Mouse (Mus musculus): ENCODE results near the gene Ch25h. TPM values are rescaled to one million over a fixed set of nuclear protein-coding genes. Genes with fewer than 3 reads are reported as not detected.

Ch25h gene
- 0.34 TPM in 1 of 2 replicates, not detected in the other for total RNA-seq (2014; rRNA removed)
- polyA plus RNA-seq (2012; rRNA removed): 0.09 and 0.22 TPM in 2 replicates

DNA sequence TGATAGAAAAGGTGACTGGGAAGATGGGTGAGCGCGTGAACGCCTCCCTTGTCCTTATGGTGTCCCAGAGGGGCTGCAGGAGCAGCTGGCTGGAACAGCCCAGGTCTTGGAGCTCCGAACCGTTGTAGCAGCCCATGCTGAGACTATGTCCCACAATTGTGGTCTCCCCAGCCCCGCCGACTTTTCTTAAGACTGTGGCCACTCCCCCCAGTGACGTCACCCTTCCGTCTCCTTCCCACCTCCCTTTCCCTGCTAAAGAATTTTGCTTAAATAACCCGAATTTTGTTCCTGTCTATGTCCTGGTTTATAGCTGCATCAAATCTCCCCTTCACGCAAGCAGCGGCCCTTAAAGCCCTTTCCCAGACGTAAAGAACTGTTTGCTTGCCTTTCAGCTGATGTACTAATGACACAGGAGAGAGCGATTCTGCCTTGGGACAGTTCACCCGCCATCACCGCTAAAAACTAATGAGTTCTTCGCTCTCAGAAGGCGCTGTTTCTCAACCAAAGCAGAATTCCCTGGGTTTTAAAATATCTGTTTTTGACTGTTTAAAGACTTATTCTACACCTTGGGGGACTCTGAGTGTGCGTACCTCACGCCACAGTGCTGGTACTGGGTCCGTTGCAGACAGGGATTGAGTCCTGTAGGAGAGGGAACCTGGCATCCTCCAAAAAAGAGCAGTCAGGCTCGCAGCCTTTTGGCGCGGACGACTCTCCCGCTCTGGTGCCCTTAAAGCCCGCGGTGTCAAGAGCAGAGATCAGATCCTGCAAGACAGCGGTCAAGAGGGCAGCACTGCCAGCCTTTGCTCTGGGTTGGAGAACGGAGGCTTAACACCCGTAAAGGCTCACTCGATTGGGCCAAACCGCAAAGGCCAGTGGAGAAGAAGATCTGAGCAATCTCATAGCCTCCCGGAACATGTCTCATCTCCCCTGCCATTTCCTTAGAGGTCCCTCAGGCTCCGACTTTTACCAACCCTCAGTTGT lies at the start of gene Ch25h:
Ch25h (minus strand) TSS at position 174 of the 981 bp plus-strand sequence.
- no peak within 1 kb of the TSS; the same call in 1 of the 2 replicates for H3K9ac ChIP-seq (ENCODE audit: low read depth, low read length)
- H3K27me3 ChIP-seq (ENCODE audit: control insufficient read depth, insufficient read depth, low read length): peaks cover 6% of the 10 kb centered on the region
- DNase-seq (ENCODE audit: extremely low read depth, low read depth, low spot score): peak; percentile 24
- no peak for TF ChIP-seq POLR2A (IDR thresholded peaks at IDR 0.05; ENCODE audit: extremely low read depth, insufficient read depth, low read length)
- TF ChIP-seq CTCF (IDR thresholded peaks at IDR 0.05; ENCODE audit: low read depth, low read length): no peak
- WGBS: 3% methylated on average over 35 of the region's 35 CpGs
- H3K4me1 ChIP-seq (ENCODE audit: control insufficient read depth, insufficient read depth, low read length): peaks cover 6% of the 10 kb centered on the region; the same call in 1 of the 2 replicates
- H3K79me2 ChIP-seq (ENCODE audit: control insufficient read depth, insufficient read depth, low read length): no peaks in the 10 kb centered on the region
- no peak within 1 kb of the TSS for H3K27ac ChIP-seq (replicated peaks; ENCODE audit: insufficient read depth, low read depth, low read length)
- no peaks in the 10 kb centered on the region for H3K36me3 ChIP-seq (ENCODE audit: control insufficient read depth, insufficient read depth, low read length)
- H3K4me3 ChIP-seq (ENCODE audit: insufficient read depth, low read depth, low read length): peak within 1 kb of the TSS; percentile 45

DNA sequence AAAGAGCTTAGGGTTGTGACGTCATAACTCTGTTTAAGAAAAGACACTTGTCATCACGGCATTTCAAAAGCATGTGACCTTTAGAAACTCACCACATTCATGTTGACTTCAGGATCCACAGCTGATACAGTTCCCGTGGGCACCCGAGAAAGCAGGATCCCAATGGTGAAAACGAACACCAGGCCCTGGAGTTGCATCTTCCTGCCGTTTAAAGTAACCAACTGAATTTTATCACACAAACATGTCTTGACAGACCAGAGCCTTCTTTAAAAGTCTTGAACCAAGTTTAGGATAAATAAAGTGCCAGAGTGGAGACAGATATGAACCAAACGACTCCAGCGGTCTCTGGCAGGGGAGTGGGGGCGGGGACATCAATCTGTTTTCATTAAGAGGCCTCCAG lies 49.7 kb upstream of the Ch25h start:
- DNase-seq (ENCODE audit: extremely low read depth, low read depth, low spot score): peak; percentile 52
- H3K9ac ChIP-seq (ENCODE audit: low read depth, low read length): peak overlapping the region; percentile 55
- H3K4me1 ChIP-seq (ENCODE audit: control insufficient read depth, insufficient read depth, low read length): peaks cover 26% of the 10 kb centered on the region
- peaks cover 14% of the 10 kb centered on the region; the same call in 1 of the 2 replicates for H3K79me2 ChIP-seq (ENCODE audit: control insufficient read depth, insufficient read depth, low read length)
- no peaks in the 10 kb centered on the region for H3K27me3 ChIP-seq (ENCODE audit: control insufficient read depth, insufficient read depth, low read length)
- 22% methylated on average over 9 of the region's 9 CpGs for WGBS
- H3K36me3 ChIP-seq (ENCODE audit: control insufficient read depth, insufficient read depth, low read length): peaks cover 23% of the 10 kb centered on the region
- H3K27ac ChIP-seq (replicated peaks; ENCODE audit: insufficient read depth, low read depth, low read length): peak overlapping the region; percentile 31
- peak overlapping the region; percentile 8 for H3K4me3 ChIP-seq (ENCODE audit: insufficient read depth, low read depth, low read length)
- TF ChIP-seq CTCF (IDR thresholded peaks at IDR 0.05; ENCODE audit: low read depth, low read length): no peak
- TF ChIP-seq POLR2A (IDR thresholded peaks at IDR 0.05; ENCODE audit: extremely low read depth, insufficient read depth, low read length): no peak

DNA sequence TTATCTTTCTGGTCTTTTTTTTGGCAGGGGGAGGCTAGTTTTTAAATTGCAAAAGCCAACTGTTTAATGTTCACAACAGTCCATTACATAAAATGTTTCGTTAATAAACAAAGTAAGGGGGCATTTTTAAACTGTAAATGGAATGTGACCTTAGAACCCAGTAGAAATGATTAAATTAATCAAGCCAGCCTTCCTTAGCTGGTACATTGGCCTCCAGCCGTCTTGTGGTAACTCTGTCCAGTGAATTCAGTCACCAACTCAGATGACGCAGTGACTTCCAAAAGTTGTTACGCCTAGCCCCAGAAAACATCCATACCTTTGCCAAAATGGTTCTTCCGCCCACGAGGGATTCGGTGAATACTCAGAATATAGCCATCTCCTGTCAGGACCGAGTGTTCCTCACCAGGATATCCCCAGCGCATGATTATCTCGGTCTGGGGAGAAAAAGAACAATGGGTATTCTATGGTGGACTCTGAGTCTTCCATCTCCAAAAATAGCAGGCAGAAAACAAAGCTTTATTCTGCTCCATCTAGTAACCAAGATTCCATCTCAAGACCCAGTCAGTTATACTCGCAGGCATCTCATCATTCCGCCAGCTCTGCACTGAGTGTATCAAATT lies 48.3 kb upstream of the Ch25h start:
- WGBS: 42% methylated on average over 12 of the region's 12 CpGs
- no peak for TF ChIP-seq POLR2A (IDR thresholded peaks at IDR 0.05; ENCODE audit: extremely low read depth, insufficient read depth, low read length)
- no peak for TF ChIP-seq CTCF (IDR thresholded peaks at IDR 0.05; ENCODE audit: low read depth, low read length)
- Histone ChIP-seq H3K9ac (ENCODE audit: low read depth, low read length) (no peak overlapping the region; the same call in 1 of the 2 replicates), H3K27me3 (ENCODE audit: control insufficient read depth, insufficient read depth, low read length) (no peaks in the 10 kb centered on the region), H3K4me3 (ENCODE audit: insufficient read depth, low read depth, low read length) (no peak overlapping the region), H3K79me2 (ENCODE audit: control insufficient read depth, insufficient read depth, low read length) (peaks cover 16% of the 10 kb centered on the region; the same call in 1 of the 2 replicates), H3K4me1 (ENCODE audit: control insufficient read depth, insufficient read depth, low read length) (peaks cover 40% of the 10 kb centered on the region), H3K27ac (replicated peaks; ENCODE audit: insufficient read depth, low read depth, low read length) (peak overlapping the region; percentile 89), H3K36me3 (ENCODE audit: control insufficient read depth, insufficient read depth, low read length) (peaks cover 26% of the 10 kb centered on the region)
- DNase-seq (ENCODE audit: extremely low read depth, low read depth, low spot score): peak; percentile 80

DNA sequence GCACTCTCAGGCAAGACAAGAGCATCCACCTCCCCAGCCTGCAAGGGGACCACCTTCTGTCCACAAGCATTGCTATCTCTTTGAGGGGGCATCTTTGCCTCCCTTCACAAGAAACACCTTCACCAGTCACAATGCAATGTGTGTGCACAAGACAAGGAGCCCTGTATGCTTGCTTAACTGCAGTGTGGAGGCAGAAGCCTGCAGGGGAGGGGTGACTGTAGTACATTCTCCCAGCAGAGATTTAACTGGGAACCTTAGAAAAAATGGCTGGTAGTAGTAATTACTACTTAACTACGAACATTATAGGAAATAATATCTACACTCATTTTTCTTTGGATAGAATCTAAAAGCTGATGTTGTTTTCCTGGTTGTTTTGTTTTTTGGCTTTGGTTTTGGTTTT lies 47.0 kb upstream of the Ch25h start:
- TF ChIP-seq CTCF (IDR thresholded peaks at IDR 0.05; ENCODE audit: low read depth, low read length): no peak
- no peak for TF ChIP-seq POLR2A (IDR thresholded peaks at IDR 0.05; ENCODE audit: extremely low read depth, insufficient read depth, low read length)
- Histone ChIP-seq H3K4me1 (ENCODE audit: control insufficient read depth, insufficient read depth, low read length) (peaks cover 48% of the 10 kb centered on the region), H3K4me3 (ENCODE audit: insufficient read depth, low read depth, low read length) (no peak overlapping the region), H3K27ac (replicated peaks; ENCODE audit: insufficient read depth, low read depth, low read length) (peak overlapping the region; percentile 33), H3K9ac (ENCODE audit: low read depth, low read length) (no peak overlapping the region), H3K27me3 (ENCODE audit: control insufficient read depth, insufficient read depth, low read length) (no peaks in the 10 kb centered on the region), H3K79me2 (ENCODE audit: control insufficient read depth, insufficient read depth, low read length) (peaks cover 14% of the 10 kb centered on the region; the same call in 1 of the 2 replicates), H3K36me3 (ENCODE audit: control insufficient read depth, insufficient read depth, low read length) (peaks cover 27% of the 10 kb centered on the region)
- no peak for DNase-seq (ENCODE audit: extremely low read depth, low read depth, low spot score)
- whole genome bisulfite sequencing: 86% methylated on average over 1 of the region's 1 CpGs

DNA sequence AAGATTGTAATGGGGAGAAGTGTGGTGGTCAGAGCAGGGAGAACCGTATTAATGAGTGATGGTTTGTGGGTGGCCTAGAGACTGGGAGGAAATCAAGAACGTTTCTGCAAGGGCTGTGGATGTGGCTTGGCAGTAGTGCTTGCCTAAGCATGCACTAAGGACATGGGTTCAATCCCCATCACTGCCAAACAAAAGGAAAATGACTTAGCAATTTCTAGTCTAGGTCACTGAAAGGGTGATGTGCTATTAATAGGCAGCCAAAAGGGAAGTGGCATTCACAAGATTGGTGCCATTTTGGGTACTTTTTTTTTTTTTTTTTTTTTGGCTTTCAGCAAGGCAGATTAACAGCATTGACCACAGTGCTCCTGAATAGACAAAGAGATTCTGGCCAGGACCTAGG lies 46.4 kb upstream of the Ch25h start:
- Histone ChIP-seq H3K27me3 (ENCODE audit: control insufficient read depth, insufficient read depth, low read length) (no peaks in the 10 kb centered on the region), H3K27ac (replicated peaks; ENCODE audit: insufficient read depth, low read depth, low read length) (peak overlapping the region; percentile 33), H3K9ac (ENCODE audit: low read depth, low read length) (no peak overlapping the region; the same call in 1 of the 2 replicates), H3K4me3 (ENCODE audit: insufficient read depth, low read depth, low read length) (no peak overlapping the region), H3K36me3 (ENCODE audit: control insufficient read depth, insufficient read depth, low read length) (peaks cover 27% of the 10 kb centered on the region), H3K79me2 (ENCODE audit: control insufficient read depth, insufficient read depth, low read length) (peaks cover 15% of the 10 kb centered on the region; the same call in 1 of the 2 replicates), H3K4me1 (ENCODE audit: control insufficient read depth, insufficient read depth, low read length) (peaks cover 53% of the 10 kb centered on the region)
- DNase-seq (ENCODE audit: extremely low read depth, low read depth, low spot score): peak; percentile 68
- WGBS: 34% methylated on average over 2 of the region's 2 CpGs
- TF ChIP-seq POLR2A (IDR thresholded peaks at IDR 0.05; ENCODE audit: extremely low read depth, insufficient read depth, low read length) (no peak), CTCF (IDR thresholded peaks at IDR 0.05; ENCODE audit: low read depth, low read length) (no peak)

Measured in liver, adult 2 months (tissue).